Mouse (Mus musculus): ENCODE measurements around the gene Krt6b. TPM values are rescaled to one million over a fixed set of nuclear protein-coding genes. Genes with fewer than 3 reads are reported as not detected.

The Krt6b gene
- 8.2 and 9.1 TPM in 2 replicates for polyA plus RNA-seq (2015; fragmentation: Nextera tagmentation; extraction: Ambion mirVana)

GRCm38 (mm10) chr15:101680187-101680586 is at the start of gene Krt6b:
Gene Krt6b (minus strand): TSS chr15:101680287.
- no peaks in the 10 kb centered on the region for H3K36me3 ChIP-seq
- H3K27ac ChIP-seq (replicated peaks): no peak within 1 kb of the TSS
- H3K9me3 ChIP-seq (replicated peaks): no peaks in the 10 kb centered on the region
- 86% methylated on average over 2 of the region's 2 CpGs for WGBS
- no peaks in the 10 kb centered on the region for H3K4me1 ChIP-seq
- no peak for ATAC-seq (ENCODE audit: insufficient number of reproducible peaks, low FRiP score, low TSS enrichment, low read depth)
- H3K9ac ChIP-seq: no peak within 1 kb of the TSS
- no peak within 1 kb of the TSS for H3K4me3 ChIP-seq (replicated peaks)
- H3K4me2 ChIP-seq (replicated peaks): no peak within 1 kb of the TSS
- no peaks in the 10 kb centered on the region for H3K27me3 ChIP-seq

- Histone ChIP-seq H3K27me3 (no peaks in the 10 kb centered on the region), H3K4me2 (replicated peaks) (no peak overlapping the region), H3K4me1 (no peaks in the 10 kb centered on the region), H3K9ac (no peak overlapping the region), H3K9me3 (replicated peaks) (no peaks in the 10 kb centered on the region), H3K4me3 (replicated peaks) (no peak overlapping the region), H3K27ac (replicated peaks) (no peak overlapping the region), H3K36me3 (no peaks in the 10 kb centered on the region)
- ATAC-seq (ENCODE audit: insufficient number of reproducible peaks, low FRiP score, low TSS enrichment, low read depth): no peak
- 52% methylated on average over 5 of the region's 5 CpGs for WGBS
These were observed 44.6 kb upstream of the Krt6b start for GRCm38 (mm10) chr15:101724686-101725085.

- Histone ChIP-seq H3K4me2 (replicated peaks) (no peak overlapping the region), H3K4me1 (peaks cover 30% of the 10 kb centered on the region), H3K36me3 (no peaks in the 10 kb centered on the region), H3K4me3 (replicated peaks) (no peak overlapping the region), H3K9ac (no peak overlapping the region), H3K9me3 (replicated peaks) (no peaks in the 10 kb centered on the region), H3K27me3 (no peaks in the 10 kb centered on the region), H3K27ac (replicated peaks) (no peak overlapping the region)
- no peak for ATAC-seq (ENCODE audit: insufficient number of reproducible peaks, low FRiP score, low TSS enrichment, low read depth)
- WGBS: 28% methylated on average over 3 of the region's 3 CpGs
These were observed 35.7 kb upstream of the Krt6b start for GRCm38 (mm10) chr15:101715831-101716230.

DNA sequence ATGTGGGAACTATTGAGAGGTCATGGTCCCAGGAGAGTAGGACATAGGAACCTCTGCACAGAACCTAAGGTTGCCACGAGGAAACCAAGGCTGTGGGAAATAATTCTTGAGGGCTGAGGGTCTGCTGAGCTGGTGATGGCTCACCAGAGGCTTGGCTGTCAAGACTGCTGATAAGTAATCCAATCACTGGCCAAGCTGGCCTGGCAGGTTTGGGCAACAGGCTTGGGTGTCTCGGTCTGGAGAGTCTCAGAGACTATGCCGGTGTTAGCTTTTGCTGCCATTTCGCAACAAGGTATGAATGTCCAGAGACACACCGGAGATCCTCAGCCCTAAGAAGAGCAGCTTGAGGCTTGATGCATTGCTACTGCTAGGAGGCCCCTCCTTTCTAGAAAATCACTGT is 34.3 kb upstream of the Krt6b start:
- peak overlapping the region; percentile 76 for H3K27ac ChIP-seq (replicated peaks)
- no peak overlapping the region for H3K4me3 ChIP-seq (replicated peaks)
- peaks cover 32% of the 10 kb centered on the region for H3K4me1 ChIP-seq
- no peaks in the 10 kb centered on the region for H3K36me3 ChIP-seq
- no peaks in the 10 kb centered on the region for H3K27me3 ChIP-seq
- no peak overlapping the region for H3K9ac ChIP-seq
- no peak for ATAC-seq (ENCODE audit: insufficient number of reproducible peaks, low FRiP score, low TSS enrichment, low read depth)
- 60% methylated on average over 5 of the region's 5 CpGs for WGBS
- H3K4me2 ChIP-seq (replicated peaks): no peak overlapping the region
- H3K9me3 ChIP-seq (replicated peaks): no peaks in the 10 kb centered on the region

DNA sequence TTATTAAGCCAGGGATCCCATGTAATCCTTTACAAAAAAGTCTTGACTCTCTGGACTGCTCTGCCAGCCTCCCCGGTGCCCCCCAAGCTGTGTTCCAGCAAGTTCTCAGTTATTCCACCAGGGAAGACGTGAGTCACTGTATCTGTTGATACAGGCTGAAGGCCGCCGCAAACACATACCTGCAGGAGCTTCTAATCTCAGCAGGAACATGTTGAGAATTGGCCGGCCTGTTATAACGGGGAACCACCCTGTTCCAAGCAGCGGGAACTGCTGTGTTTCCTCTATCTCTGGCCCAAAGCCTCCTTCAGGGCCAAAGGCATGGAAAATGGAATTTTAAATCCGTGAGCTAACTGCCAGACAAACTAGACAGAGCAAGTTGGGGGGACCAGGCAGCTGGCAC is 33.6 kb upstream of the Krt6b start:
- no peaks in the 10 kb centered on the region for H3K9me3 ChIP-seq (replicated peaks)
- peak overlapping the region; percentile 76 for H3K27ac ChIP-seq (replicated peaks)
- no peak for ATAC-seq (ENCODE audit: insufficient number of reproducible peaks, low FRiP score, low TSS enrichment, low read depth)
- no peak overlapping the region for H3K4me3 ChIP-seq (replicated peaks)
- H3K36me3 ChIP-seq: no peaks in the 10 kb centered on the region
- peak overlapping the region; percentile 29; the same call in 1 of the 2 replicates for H3K4me2 ChIP-seq (replicated peaks)
- WGBS: 65% methylated on average over 8 of the region's 8 CpGs
- H3K9ac ChIP-seq: no peak overlapping the region
- H3K27me3 ChIP-seq: no peaks in the 10 kb centered on the region
- H3K4me1 ChIP-seq: peaks cover 32% of the 10 kb centered on the region

DNA sequence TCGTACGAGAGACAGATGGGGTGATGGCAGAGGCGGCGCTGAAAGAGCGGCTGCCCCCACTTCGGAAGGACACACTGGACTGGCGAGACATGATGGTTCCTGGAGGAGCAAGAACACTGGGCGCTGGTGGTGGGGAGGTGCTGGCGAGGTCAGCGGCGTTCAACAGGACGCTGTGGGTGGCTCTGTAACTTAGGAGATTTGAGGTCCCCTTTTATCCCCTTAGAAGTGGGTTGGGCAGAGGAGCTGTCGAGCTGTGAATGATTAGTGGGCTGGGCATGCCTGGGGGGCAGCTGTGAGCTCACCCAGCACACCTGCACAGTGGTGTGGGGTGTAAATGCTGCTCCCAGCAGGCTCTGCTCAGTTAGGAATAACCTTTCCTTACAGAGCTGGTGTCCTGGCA is 32.6 kb upstream of the Krt6b start, which contains the start of gene Krt5:
Gene Krt5, minus strand, starts transcription at position 179 of the 400 bp plus-strand sequence.
- peak within 1 kb of the TSS; percentile 76 for H3K27ac ChIP-seq (replicated peaks)
- H3K36me3 ChIP-seq: no peaks in the 10 kb centered on the region
- peak within 1 kb of the TSS; percentile 39 for H3K4me3 ChIP-seq (replicated peaks)
- peak within 1 kb of the TSS; percentile 29 for H3K4me2 ChIP-seq (replicated peaks)
- no peak within 1 kb of the TSS for H3K9ac ChIP-seq
- no peaks in the 10 kb centered on the region for H3K27me3 ChIP-seq
- 55% methylated on average over 13 of the region's 13 CpGs for WGBS
- no peaks in the 10 kb centered on the region for H3K9me3 ChIP-seq (replicated peaks)
- ATAC-seq (ENCODE audit: insufficient number of reproducible peaks, low FRiP score, low TSS enrichment, low read depth): 0 out of 2 replicates have a peak, but pooled peaks have one; percentile 35
- peaks cover 25% of the 10 kb centered on the region for H3K4me1 ChIP-seq

DNA sequence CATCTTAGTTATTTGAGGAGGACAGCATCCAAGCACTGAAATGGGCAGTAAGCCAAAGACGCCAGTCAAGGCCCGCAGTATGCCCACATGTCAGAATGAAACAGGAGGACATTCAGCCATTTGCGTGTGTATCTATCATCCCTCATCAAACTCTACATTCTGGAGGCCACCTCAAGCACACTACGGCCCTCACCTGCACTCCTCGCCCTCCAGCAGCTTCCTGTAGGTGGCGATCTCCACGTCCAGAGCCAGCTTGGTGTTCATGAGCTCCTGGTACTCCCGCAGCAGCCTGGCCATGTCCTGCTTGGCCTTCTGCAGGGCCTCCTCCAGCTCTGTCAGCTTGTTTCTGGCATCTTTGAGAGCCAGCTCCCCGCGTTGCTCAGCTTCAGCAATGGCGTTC is 28.6 kb upstream of the Krt6b start:
- 66% methylated on average over 11 of the region's 11 CpGs for WGBS
- no peak overlapping the region for H3K4me3 ChIP-seq (replicated peaks)
- no peak for ATAC-seq (ENCODE audit: insufficient number of reproducible peaks, low FRiP score, low TSS enrichment, low read depth)
- H3K27ac ChIP-seq (replicated peaks): no peak overlapping the region
- peaks cover 7% of the 10 kb centered on the region for H3K4me1 ChIP-seq
- no peaks in the 10 kb centered on the region for H3K9me3 ChIP-seq (replicated peaks)
- H3K27me3 ChIP-seq: no peaks in the 10 kb centered on the region
- H3K9ac ChIP-seq: no peak overlapping the region
- 0 out of 2 replicates have a peak overlapping the region, but pooled peaks have one; percentile 15 for H3K4me2 ChIP-seq (replicated peaks)
- no peaks in the 10 kb centered on the region for H3K36me3 ChIP-seq

DNA sequence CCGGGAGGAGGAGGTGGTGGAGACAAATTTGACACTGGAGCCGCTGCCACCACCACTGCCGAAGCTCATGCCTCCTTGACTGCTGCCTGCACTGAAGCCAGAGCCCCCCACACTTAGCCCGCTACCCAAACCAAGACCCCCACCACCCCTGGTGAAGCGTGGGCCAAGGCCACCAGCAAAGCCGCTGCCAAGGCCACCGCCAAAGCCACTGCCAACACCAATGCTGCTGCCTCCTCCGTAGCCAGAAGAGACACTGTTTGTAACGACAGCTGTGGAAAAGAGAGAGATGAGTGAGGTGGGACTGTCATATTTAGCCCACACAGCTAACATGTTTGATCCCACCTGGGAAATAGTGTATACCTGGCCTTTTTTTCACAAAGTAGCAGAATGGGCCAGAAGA is 27.4 kb upstream of the Krt6b start:
- Histone ChIP-seq H3K9me3 (replicated peaks) (no peaks in the 10 kb centered on the region), H3K4me2 (replicated peaks) (no peak overlapping the region), H3K27ac (replicated peaks) (no peak overlapping the region), H3K27me3 (no peaks in the 10 kb centered on the region), H3K4me3 (replicated peaks) (no peak overlapping the region), H3K9ac (no peak overlapping the region), H3K4me1 (peaks cover 5% of the 10 kb centered on the region; the same call in 1 of the 2 replicates), H3K36me3 (no peaks in the 10 kb centered on the region)
- 90% methylated on average over 9 of the region's 9 CpGs for WGBS
- ATAC-seq (ENCODE audit: insufficient number of reproducible peaks, low FRiP score, low TSS enrichment, low read depth): no peak

GRCm38 (mm10) chr15:101704066-101704465 is 24.0 kb upstream of the Krt6b start:
- Histone ChIP-seq H3K4me3 (replicated peaks) (no peak overlapping the region), H3K27me3 (no peaks in the 10 kb centered on the region), H3K36me3 (no peaks in the 10 kb centered on the region), H3K4me1 (no peaks in the 10 kb centered on the region), H3K27ac (replicated peaks) (no peak overlapping the region), H3K4me2 (replicated peaks) (no peak overlapping the region), H3K9ac (no peak overlapping the region), H3K9me3 (replicated peaks) (no peaks in the 10 kb centered on the region)
- WGBS: 69% methylated on average over 4 of the region's 4 CpGs
- no peak for ATAC-seq (ENCODE audit: insufficient number of reproducible peaks, low FRiP score, low TSS enrichment, low read depth)

- WGBS: 51% methylated on average over 2 of the region's 2 CpGs
- Histone ChIP-seq H3K27me3 (no peaks in the 10 kb centered on the region), H3K36me3 (no peaks in the 10 kb centered on the region), H3K9me3 (replicated peaks) (no peaks in the 10 kb centered on the region), H3K4me3 (replicated peaks) (no peak overlapping the region), H3K9ac (no peak overlapping the region), H3K4me2 (replicated peaks) (no peak overlapping the region), H3K27ac (replicated peaks) (no peak overlapping the region), H3K4me1 (0 out of 2 replicates have a peak, but pooled peaks cover under 1% of the 10 kb centered on the region)
- ATAC-seq (ENCODE audit: insufficient number of reproducible peaks, low FRiP score, low TSS enrichment, low read depth): no peak
These were observed 22.3 kb upstream of the Krt6b start for GRCm38 (mm10) chr15:101702380-101702779.

DNA sequence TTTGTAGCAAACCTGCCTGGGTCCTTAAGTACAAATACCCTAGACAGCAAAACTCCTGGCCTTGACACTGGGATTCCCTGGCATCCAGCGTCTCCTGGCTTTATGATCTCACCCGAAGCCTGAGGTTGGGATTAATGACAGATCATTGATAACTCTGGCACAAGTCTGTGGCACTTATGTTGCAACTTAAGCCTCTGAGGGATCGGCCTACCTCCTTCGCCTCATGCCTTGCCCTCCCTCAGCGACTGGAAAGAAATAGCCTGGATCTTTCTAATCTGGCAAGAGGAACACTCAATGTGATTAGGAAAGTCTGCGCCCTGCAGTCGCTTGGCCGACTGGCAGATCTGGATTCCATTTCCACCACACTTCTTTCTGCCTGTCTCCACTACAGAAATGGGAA is 19.8 kb upstream of the Krt6b start:
- no peak for ATAC-seq (ENCODE audit: insufficient number of reproducible peaks, low FRiP score, low TSS enrichment, low read depth)
- H3K4me3 ChIP-seq (replicated peaks): no peak overlapping the region
- no peaks in the 10 kb centered on the region for H3K9me3 ChIP-seq (replicated peaks)
- 0 out of 2 replicates have a peak, but pooled peaks cover 4% of the 10 kb centered on the region for H3K4me1 ChIP-seq
- no peak overlapping the region for H3K27ac ChIP-seq (replicated peaks)
- H3K36me3 ChIP-seq: no peaks in the 10 kb centered on the region
- H3K9ac ChIP-seq: no peak overlapping the region
- no peak overlapping the region for H3K4me2 ChIP-seq (replicated peaks)
- no peaks in the 10 kb centered on the region for H3K27me3 ChIP-seq
- 38% methylated on average over 8 of the region's 8 CpGs for WGBS

DNA sequence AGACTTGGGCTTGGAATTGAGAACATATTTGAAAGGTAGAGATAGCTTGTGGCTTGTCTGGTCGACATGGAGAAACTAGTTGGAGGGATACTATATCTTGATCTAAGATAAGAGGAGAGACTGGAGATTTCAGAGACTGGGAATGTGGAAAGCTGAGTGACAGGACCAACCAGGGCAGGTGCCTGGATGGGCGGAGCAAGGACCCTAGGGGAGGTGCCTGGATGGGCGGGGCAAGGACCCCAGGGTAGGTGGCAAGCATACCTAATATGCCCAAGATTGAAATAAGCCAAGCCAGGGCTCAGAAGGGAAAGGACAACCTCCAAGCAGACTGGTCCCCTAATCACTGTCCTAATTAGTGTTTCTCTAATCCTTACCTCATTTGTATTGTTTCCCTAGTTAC is 19.1 kb upstream of the Krt6b start:
- Histone ChIP-seq H3K9me3 (replicated peaks) (no peaks in the 10 kb centered on the region), H3K4me2 (replicated peaks) (no peak overlapping the region), H3K36me3 (no peaks in the 10 kb centered on the region), H3K27ac (replicated peaks) (no peak overlapping the region), H3K27me3 (no peaks in the 10 kb centered on the region), H3K4me3 (replicated peaks) (no peak overlapping the region), H3K9ac (no peak overlapping the region), H3K4me1 (0 out of 2 replicates have a peak, but pooled peaks cover 4% of the 10 kb centered on the region)
- no peak for ATAC-seq (ENCODE audit: insufficient number of reproducible peaks, low FRiP score, low TSS enrichment, low read depth)
- 61% methylated on average over 3 of the region's 3 CpGs for WGBS

All from embryonic facial prominence, embryonic 15.5 days (tissue).